Mouse (Mus musculus): ENCODE measurements at regions not wholly inside any gene's neighbourhood (a gene's known extent, or its start where the extent isn't known, plus 50 kb on each side); places are given as distances from the start of the nearest gene placed in this dataset.

GRCm38 (mm10) chr5:35165459-35165858, 59.9 kb upstream of the Lrpap1 start:
- DNase-seq (ENCODE audit: low spot score in 2 of 2): no peak

DNA sequence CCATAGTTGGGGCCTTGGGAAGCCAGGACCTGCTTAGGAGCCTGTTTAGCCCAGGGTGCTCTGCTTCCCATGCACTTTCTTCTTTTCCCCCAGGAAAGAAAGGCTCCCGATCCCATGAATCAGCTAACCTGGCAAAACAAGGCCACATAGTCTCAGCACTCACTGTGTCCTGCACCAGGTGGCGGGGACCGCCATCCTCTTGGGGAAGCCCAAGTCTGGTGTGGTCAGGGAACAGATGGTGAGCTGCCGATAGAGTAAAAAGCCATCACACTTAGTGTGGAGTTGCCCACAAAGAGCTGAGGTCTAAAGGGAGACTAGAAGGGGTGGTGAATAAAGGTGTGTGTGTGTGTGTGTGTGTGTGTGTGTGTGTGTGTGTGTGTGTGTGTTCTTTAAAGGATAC, 57.0 kb upstream of the Lrpap1 start:
- no peak for DNase-seq (ENCODE audit: low spot score in 2 of 2)

- DNase-seq (ENCODE audit: low spot score in 2 of 2): no peak
Observed at GRCm38 (mm10) chr5:35162120-35162519, 56.6 kb upstream of the Lrpap1 start.

- DNase-seq (ENCODE audit: low spot score in 2 of 2): no peak
Observed at GRCm38 (mm10) chr5:35160929-35161815, 55.6 kb upstream of the Lrpap1 start.

DNA sequence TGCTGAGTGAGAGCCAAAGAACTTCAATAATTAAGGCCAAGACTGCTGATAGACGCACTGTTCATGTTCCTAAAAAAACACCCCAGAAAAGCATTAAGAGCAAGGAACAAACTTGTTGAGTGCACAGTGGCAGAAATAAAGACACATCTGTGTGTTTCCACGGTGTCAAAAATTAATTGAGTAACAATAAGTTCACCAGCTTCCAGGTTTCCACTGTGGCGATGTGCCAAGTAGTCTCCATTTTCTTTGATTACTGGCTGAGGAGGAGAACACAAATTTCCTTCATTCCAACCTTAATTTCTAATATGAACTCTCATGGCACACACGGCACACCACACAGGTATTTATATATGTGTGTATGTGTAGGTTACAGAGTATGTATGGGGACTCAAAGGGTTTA, 54.3 kb upstream of the Lrpap1 start:
- DNase-seq (ENCODE audit: low spot score in 2 of 2): no peak

GRCm38 (mm10) chr5:35159178-35159661, 53.7 kb upstream of the Lrpap1 start:
- no peak for DNase-seq (ENCODE audit: low spot score in 2 of 2)

DNA sequence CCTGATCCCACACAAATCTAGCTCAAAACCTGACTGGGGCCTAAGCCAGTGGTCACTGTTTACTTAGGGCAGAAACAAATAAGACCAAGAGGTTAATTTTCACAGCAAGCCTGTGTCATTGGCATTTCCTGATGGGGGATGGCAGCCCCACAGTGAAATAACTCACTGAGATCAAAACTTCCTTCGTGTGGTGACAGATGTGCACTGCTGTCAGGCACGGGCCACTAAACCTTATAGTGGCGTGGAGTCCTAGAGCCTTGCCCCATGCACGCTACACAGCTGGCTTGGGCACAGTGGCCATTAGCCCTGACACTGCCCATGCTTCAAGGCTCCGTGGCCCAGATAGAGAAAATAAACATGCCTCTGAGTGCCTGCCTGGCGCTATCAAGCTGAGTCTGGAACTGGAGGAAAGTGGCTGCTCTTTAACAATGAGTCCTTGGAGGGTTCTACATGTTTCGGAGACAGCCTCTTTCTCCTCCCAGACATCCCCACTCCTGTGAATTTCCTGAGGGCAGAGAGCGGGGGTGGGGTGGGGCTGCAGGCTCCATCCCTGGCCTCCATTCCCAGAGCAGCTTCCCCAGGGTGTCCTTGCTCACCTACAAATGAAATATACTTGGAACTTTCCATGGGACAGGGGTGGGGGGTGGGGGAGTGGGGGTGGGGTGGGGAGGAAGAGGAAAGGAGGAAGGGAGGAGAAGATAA, 52.9 kb upstream of the Lrpap1 start:
- no peak for DNase-seq (ENCODE audit: low spot score in 2 of 2)

DNA sequence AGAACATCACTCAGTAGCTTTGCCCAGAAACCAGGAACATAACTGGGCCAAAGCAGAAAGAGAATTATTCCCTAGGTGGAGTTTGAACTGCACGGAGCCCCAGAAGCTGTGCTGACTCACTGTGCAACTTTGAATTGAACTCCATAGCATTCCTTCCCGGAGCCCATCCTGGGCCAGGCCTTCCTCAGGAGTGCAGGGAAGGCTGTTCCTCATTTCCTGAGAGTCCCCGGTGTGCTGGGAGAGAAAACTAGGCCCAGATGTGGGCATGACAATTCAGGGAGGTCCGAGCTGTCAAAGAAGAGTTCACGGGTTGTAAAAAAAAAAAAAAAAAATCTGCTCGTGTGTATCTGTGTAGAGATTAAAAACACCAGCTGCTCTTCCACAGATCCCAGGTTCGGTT, 50.8 kb upstream of the Lrpap1 start:
- DNase-seq (ENCODE audit: low spot score in 2 of 2): no peak

DNA sequence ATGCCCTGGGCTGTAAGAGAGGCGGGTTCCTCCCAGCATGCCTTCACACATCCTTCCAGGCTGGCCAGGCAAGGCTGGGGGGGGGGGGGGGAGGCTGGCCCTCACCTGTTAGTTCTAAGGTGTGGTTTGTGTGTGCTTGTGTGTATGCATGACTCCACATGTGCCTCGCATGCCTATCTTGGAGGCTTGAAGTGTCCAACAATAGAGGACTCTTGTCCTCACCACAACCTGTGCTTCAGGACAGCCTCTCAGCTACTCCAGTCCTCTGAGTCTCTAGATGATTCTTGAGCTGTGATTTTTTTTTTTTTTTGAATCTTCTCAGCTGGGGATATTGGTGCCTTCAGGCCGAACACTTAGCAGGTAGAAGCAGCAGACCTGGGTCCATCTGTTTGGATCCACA, 50.2 kb upstream of the Lrpap1 start:
- no peak for DNase-seq (ENCODE audit: low spot score in 2 of 2)
